Mouse (Mus musculus) CH12.LX (cell line): ENCODE measurements around the gene Atmin. TPM values are rescaled to one million over a fixed set of nuclear protein-coding genes. Genes with fewer than 3 reads are reported as not detected.

ENCODE experiments used
- DNase-seq: peaks from one replicate; pipeline ENCODE4 v3.0.0-alpha.2; 2013; ENCODE audit errors: extremely low read depth
- H3K27ac ChIP-seq: 2 replicates; pipeline ENCODE4 v1.5.1; 2012; ENCODE audit warnings: low read depth, mild to moderate bottlenecking, control low read depth, moderate library complexity; ENCODE audit not compliant: insufficient read depth
- H3K27me3 ChIP-seq: replicated peaks from 2 replicates; pipeline ENCODE3; 2012; ENCODE audit warnings: inconsistent platforms
- H3K36me3 ChIP-seq, 2 experiments: replicated peaks in 1 of 2; 2 replicates each; pipeline versions ENCODE3 to v1.6.1; 2012; ENCODE audit warnings: inconsistent platforms in 1 of 2, low read length in 1 of 2, mild to moderate bottlenecking in 1 of 2, mixed read lengths in 1 of 2, moderate library complexity in 1 of 2; ENCODE audit not compliant: control insufficient read depth in 1 of 2, insufficient read depth in 1 of 2
- H3K4me1 ChIP-seq, 2 experiments: 2 replicates each; pipeline ENCODE4 v1.6.1; 2012; ENCODE audit warnings: inconsistent platforms in 1 of 2, moderate library complexity in 1 of 2; ENCODE audit not compliant: insufficient read depth in 2 of 2, control insufficient read depth in 1 of 2
- H3K4me2 ChIP-seq: 2 replicates; pipeline ENCODE4 v1.6.1; 2012; ENCODE audit warnings: low read depth, mild to moderate bottlenecking, control low read depth; ENCODE audit not compliant: poor library complexity, insufficient read depth, severe bottlenecking
- H3K4me3 ChIP-seq, 3 experiments: fragments of 150-350 bp in 1 of 3; sonication (generic) in 1 of 3; replicated peaks in 1 of 3; 2 replicates each; pipeline versions ENCODE3 to v1.5.1; 2011 to 2012; ENCODE audit warnings: low read depth in 2 of 3, low read length in 2 of 3, mild to moderate bottlenecking in 2 of 3, moderate library complexity in 2 of 3, control low read depth in 1 of 3, improper control_type of control experiment in 1 of 3, inconsistent platforms in 1 of 3, mixed read lengths in 1 of 3; ENCODE audit not compliant: poor library complexity in 1 of 3
- H3K79me2 ChIP-seq: replicated peaks from 2 replicates; pipeline ENCODE4 v1.6.1; 2012; ENCODE audit warnings: mild to moderate bottlenecking, moderate library complexity; ENCODE audit not compliant: control insufficient read depth, poor library complexity, insufficient read depth, severe bottlenecking; ENCODE audit errors: extremely low read depth
- H3K9ac ChIP-seq: 2 replicates; pipeline ENCODE4 v1.6.1; 2012; ENCODE audit warnings: low read depth, mild to moderate bottlenecking, control low read depth, moderate library complexity; ENCODE audit not compliant: insufficient read depth
- H3K9me3 ChIP-seq: replicated peaks from 2 replicates; pipeline ENCODE3; 2012; ENCODE audit warnings: low read length, inconsistent platforms, mixed read lengths
- CHD1 ChIP-seq: IDR thresholded peaks from 2 replicates; pipeline ENCODE4 v1.6.1; 2012; ENCODE audit warnings: low read depth, low read length, improper control_type of control experiment, inconsistent platforms
- CTCF ChIP-seq, 2 experiments: IDR thresholded peaks in 1 of 2; conservative IDR thresholded peaks in 1 of 2; 2 replicates each; pipeline ENCODE4 v1.5.1; 2011 to 2012; ENCODE audit warnings: low read depth in 2 of 2, low read length in 2 of 2, improper control_type of control experiment in 1 of 2, inconsistent platforms in 1 of 2, mild to moderate bottlenecking in 1 of 2, moderate library complexity in 1 of 2
- GABPA ChIP-seq: IDR thresholded peaks from 2 replicates; pipeline ENCODE4 v1.6.1; 2012; ENCODE audit warnings: low read depth, low read length, improper control_type of control experiment, inconsistent platforms; ENCODE audit not compliant: insufficient replicate concordance
- JUN ChIP-seq: IDR thresholded peaks from 2 replicates; pipeline ENCODE4 v1.6.1; 2011; ENCODE audit warnings: low read depth, mild to moderate bottlenecking, low read length, improper control_type of control experiment, moderate library complexity; ENCODE audit not compliant: insufficient read depth
- JUND ChIP-seq: conservative IDR thresholded peaks from 2 replicates; pipeline ENCODE4 v1.6.1; 2011; ENCODE audit warnings: low read depth, low read length, improper control_type of control experiment
- MAFK ChIP-seq: IDR thresholded peaks from 2 replicates; pipeline ENCODE4 v1.6.1; 2011; ENCODE audit warnings: low read length, improper control_type of control experiment; ENCODE audit not compliant: insufficient replicate concordance
- PAX5 ChIP-seq: IDR thresholded peaks from 2 replicates; pipeline ENCODE4 v1.6.1; 2012; ENCODE audit warnings: low read length, inconsistent platforms, mixed read lengths
- SMC3 ChIP-seq: IDR thresholded peaks from 2 replicates; pipeline ENCODE4 v1.6.1; 2011; ENCODE audit warnings: low read depth, low read length, improper control_type of control experiment
- TBP ChIP-seq: conservative IDR thresholded peaks from 2 replicates; pipeline ENCODE4 v1.6.1; 2011; ENCODE audit warnings: low read depth, low read length, improper control_type of control experiment
- USF2 ChIP-seq: conservative IDR thresholded peaks from 2 replicates; pipeline ENCODE4 v1.6.1; 2011; ENCODE audit warnings: low read depth, low read length, improper control_type of control experiment
- ZC3H11A ChIP-seq: IDR thresholded peaks from 2 replicates; pipeline ENCODE4 v1.6.1; 2012; ENCODE audit warnings: low read depth, mild to moderate bottlenecking, inconsistent platforms, low read length, improper control_type of control experiment
- ZKSCAN1 ChIP-seq: IDR thresholded peaks from 2 replicates; pipeline ENCODE4 v1.6.1; 2012; ENCODE audit warnings: low read depth, inconsistent platforms, low read length, improper control_type of control experiment, borderline replicate concordance
- ZNF384 ChIP-seq: IDR thresholded peaks from 2 replicates; pipeline ENCODE4 v1.6.1; 2012; ENCODE audit warnings: low read depth, low read length, improper control_type of control experiment, inconsistent platforms
- dilution Hi-C: fragments of 300-500 bp; cut with MboI; formaldehyde crosslinking; loops from 2 replicates; pipeline ENCODE4 v1.14.3; 2020; ENCODE audit warnings: low sequenced_read_pairs; ENCODE audit not compliant: extremely low pct_unique_long_range_greater_than_20kb, extremely low pct_ligation_motif_present
- in situ Hi-C: fragments of 300-500 bp; cut with MboI; formaldehyde crosslinking; loops from 3 replicates; pipeline ENCODE4 v1.14.3; 2019; ENCODE audit warnings: low sequenced_read_pairs, low pct_ligation_motif_present, low pct_unique_long_range_greater_than_20kb, mixed read lengths
- polyA plus RNA-seq: library from polyadenylated mRNA; unstranded; fragments of >175 nt; gene quantifications from 2 replicates; pipeline ENCODE4 v1.2.1, GENCODE M21; 2012; ENCODE audit warnings: low read depth; ENCODE audit not compliant: insufficient read length
- total RNA-seq, 2 experiments: library from RNA; depleted of rRNA; stranded (reverse); fragments of 300-350 nt in 1 of 2; fragments of >200 nt in 1 of 2; gene quantifications; 2 replicates each; pipeline ENCODE4 v1.2.3; 2012 to 2014

Gene Atmin
- total and polyA plus RNA-seq, 3 experiments: 9.3 to 22.0 (median 14.8) TPM

DNA sequence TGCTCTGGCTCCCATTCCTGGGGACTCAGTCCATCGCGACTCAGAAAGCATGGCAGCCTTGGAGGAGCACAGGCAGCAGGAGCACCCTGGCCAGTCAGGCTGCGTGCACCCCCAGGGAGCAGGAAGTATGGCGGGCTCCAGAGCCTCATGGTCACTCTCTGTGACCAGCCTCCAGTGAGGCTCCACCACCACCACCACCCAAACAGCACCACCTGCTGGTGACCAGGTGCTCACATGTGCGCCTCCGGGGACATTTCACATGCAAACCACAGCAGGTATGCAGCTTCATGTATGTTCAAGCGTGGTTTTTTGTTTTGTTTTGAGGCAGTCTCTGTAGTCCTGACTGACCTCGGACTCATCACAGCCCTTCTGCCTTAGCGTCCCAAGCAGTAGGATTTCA, 15.3 kb upstream of the Atmin start (continued):
- TF ChIP-seq ZC3H11A (no peak), JUN (no peak), GABPA (no peak), TBP (no peak), JUND (no peak), SMC3 (peak; percentile 44)

DNA sequence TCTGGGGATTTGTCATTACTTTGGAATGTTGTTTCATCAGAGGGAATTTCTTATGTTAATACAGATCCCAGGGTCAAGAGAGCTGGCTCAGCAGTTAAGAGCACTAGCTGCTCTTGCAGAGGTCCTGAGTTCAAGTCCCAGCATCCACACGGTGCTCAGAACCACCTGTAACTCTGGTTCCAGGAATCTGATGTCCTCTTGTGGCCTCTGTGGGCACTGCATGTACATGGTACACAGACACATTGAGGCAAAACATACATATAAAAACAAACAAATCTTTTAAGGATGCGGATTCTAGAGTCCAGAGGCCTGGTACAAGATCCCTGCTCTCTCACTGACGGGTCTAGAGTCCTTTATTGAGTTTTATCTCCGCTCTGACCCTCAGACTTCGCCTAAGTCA, 14.6 kb upstream of the Atmin start:
- peaks cover 2 to 19% of the 10 kb centered on the region in 2 experiments; a peak in 2 of 4 replicates for H3K4me1 ChIP-seq
- no peak overlapping the region for H3K9ac ChIP-seq
- H3K27me3 ChIP-seq: no peaks in the 10 kb centered on the region
- in situ Hi-C loops: no loop called here
- no peak overlapping the region for H3K27ac ChIP-seq
- DNase-seq: no peak
- TF ChIP-seq USF2: no peak
- TF ChIP-seq CTCF (conservative IDR thresholded peaks at IDR 0.05 in 1 of 2, IDR thresholded peaks at IDR 0.05 in 1 of 2; ENCODE audit: low read depth in 2 of 2, low read length in 2 of 2): peak in 1 of 2 experiments; percentile 10; a peak in 1 of 4 replicates
- TF ChIP-seq, all 38 proteins: peak for 1
- Histone ChIP-seq H3K79me2 (no peaks in the 10 kb centered on the region), H3K4me3 (no peak overlapping the region), H3K36me3 (peaks cover 47 to 97% of the 10 kb centered on the region in 2 experiments), H3K9me3 (no peaks in the 10 kb centered on the region), H3K4me2 (no peak overlapping the region)
- dilution Hi-C loops: no loop called here

DNA sequence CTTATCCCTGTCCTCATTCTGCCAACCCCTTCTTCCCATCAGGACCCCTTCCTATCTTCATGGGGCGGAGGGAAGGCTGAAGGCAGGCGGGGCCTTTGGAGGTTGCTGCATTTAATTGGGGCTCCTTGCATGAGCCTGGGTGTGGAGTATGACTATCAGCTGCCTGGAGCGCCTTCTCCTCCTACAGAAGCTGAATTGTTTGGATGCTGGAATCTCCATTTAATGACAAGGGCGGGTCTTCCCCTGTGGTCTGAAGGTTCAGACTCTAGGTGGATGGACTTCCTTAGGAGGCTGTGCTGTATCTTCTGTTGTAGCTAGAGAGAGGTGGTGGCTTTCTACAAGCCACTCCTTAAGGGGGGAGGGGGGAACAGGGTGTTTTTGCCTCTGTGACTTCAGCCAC, 8.2 kb upstream of the Atmin start:
- H3K9me3 ChIP-seq: no peaks in the 10 kb centered on the region
- no peak overlapping the region for H3K27ac ChIP-seq
- TF ChIP-seq CHD1 (no peak), SMC3 (no peak), ZNF384 (no peak), PAX5 (no peak), MAFK (no peak), ZKSCAN1 (no peak)
- no peak overlapping the region for H3K4me2 ChIP-seq
- in situ Hi-C loops (no loop called here), dilution Hi-C loops (no loop called here)
- H3K27me3 ChIP-seq: no peaks in the 10 kb centered on the region
- H3K36me3 ChIP-seq: peaks cover 58 to 94% of the 10 kb centered on the region in 2 experiments
- no peaks in the 10 kb centered on the region for H3K79me2 ChIP-seq
- H3K4me1 ChIP-seq: peaks cover 0 to 5% of the 10 kb centered on the region in 2 experiments; a peak in 1 of 4 replicates
- DNase-seq: no peak
- H3K4me3 ChIP-seq: no peak overlapping the region
- H3K9ac ChIP-seq: no peak overlapping the region
